Mouse (Mus musculus): ENCODE measurements around the gene C130026I21Rik. TPM values are rescaled to one million over a fixed set of nuclear protein-coding genes. Genes with fewer than 3 reads are reported as not detected.
"Not testable (repeated sequence)": the region's sequence is repeated elsewhere in the genome, so short reads cannot be mapped to it uniquely, and the experiment has no call there.

The C130026I21Rik gene
- polyA plus RNA-seq, 1 experiment from 2014 or later = 0.41 TPM

DNA sequence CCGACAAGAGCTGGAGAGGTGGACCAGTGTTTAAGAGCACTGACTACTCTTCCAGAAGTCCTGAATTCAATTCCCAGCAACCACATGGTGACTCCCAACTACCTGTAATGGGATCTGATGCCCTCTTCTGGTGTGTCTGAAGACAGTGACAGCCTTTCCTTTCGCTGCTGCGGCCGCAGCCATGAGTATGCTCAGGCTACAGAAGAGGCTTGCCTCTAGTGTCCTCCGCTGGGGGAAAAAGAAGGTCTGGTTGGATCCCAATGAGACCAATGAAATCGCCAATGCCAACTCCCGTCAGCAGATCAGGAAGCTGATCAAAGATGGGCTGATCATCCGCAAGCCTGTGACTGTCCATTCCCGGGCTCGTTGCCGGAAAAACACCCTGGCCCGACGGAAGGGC, 258.4 kb downstream of the C130026I21Rik start:
- not testable (repeated sequence) for H3K36me3 ChIP-seq (replicated peaks); H3K9me3 ChIP-seq (replicated peaks); H3K27me3 ChIP-seq; ATAC-seq (ENCODE audit: insufficient read depth); H3K27ac ChIP-seq (replicated peaks); H3K4me3 ChIP-seq (replicated peaks); H3K4me1 ChIP-seq (replicated peaks); H3K4me2 ChIP-seq; H3K9ac ChIP-seq
- 80% methylated on average over 13 of the region's 13 CpGs for WGBS (ENCODE audit: insufficient replicate concordance)

DNA sequence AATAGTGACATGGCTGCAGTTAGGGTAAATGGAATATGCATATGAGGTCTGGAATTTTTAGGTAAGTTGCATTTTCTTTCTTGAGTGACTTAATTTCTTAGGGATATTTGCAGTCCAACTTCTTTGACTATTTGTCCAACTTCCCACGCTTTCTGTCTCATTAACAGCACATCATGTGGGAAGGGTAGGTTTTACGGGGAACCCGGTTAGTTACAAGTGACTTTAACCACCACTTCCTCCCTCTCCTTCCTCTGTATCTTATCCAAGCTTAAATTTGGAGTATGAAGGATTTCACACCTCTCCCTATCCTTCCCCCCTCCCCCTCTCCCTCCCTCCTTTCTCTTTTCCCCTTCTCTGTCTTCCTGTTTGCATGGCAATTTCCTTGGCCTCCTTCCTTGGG, 259.4 kb downstream of the C130026I21Rik start:
- not testable (repeated sequence) for H3K27ac ChIP-seq (replicated peaks); H3K9ac ChIP-seq; H3K4me2 ChIP-seq; ATAC-seq (ENCODE audit: insufficient read depth); H3K4me3 ChIP-seq (replicated peaks); H3K4me1 ChIP-seq (replicated peaks); H3K9me3 ChIP-seq (replicated peaks); H3K27me3 ChIP-seq; H3K36me3 ChIP-seq (replicated peaks)
- 63% methylated on average over 3 of the region's 3 CpGs for WGBS (ENCODE audit: insufficient replicate concordance)

DNA sequence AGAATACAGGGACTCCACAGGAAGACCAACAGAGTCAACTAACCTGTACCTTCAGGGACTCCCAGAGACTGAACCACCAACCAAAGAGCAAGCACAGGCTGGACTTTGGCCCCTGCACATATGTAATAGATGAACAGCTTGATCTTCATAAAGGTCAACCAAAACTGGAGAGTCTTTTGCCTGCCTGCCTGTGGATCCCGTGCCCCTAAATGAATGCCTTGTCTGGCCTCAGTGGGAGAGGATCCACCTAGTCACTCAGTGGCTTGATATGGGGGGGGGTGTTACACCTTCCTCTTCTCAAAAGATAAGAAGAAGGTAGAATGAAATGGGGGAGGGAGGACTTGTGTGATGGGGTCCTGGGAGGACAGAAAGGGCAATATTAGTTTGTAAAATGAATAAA, 262.6 kb downstream of the C130026I21Rik start:
- H3K9me3 ChIP-seq (replicated peaks); H3K27me3 ChIP-seq; H3K4me2 ChIP-seq; H3K4me3 ChIP-seq (replicated peaks); H3K9ac ChIP-seq; ATAC-seq (ENCODE audit: insufficient read depth); H3K27ac ChIP-seq (replicated peaks); H3K36me3 ChIP-seq (replicated peaks); H3K4me1 ChIP-seq (replicated peaks): not testable (repeated sequence)
- 43% methylated on average over 1 of the region's 1 CpGs for WGBS (ENCODE audit: insufficient replicate concordance)

DNA sequence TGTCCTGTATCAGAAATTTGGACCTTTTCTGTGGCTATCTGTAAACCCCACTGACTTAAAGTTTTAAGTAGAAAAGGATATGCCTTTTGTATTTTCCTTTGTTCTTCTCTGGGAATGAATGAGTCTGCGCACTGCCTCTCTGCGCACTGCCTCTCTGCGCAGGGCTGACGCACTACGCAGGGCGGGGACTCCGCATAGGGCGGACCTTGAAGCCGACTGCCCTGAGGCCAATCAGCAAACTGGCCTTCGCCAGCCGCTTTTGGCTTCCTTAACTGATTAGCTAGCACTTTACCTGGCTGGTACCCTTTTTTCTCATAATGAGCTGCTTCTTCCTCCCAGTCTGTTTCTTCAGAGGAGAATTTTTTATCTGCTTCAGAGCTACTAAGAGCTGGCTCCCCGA, 271.1 kb downstream of the C130026I21Rik start:
- not testable (repeated sequence) for H3K4me3 ChIP-seq (replicated peaks); H3K27me3 ChIP-seq; H3K36me3 ChIP-seq (replicated peaks); H3K27ac ChIP-seq (replicated peaks); H3K9me3 ChIP-seq (replicated peaks); H3K4me1 ChIP-seq (replicated peaks); H3K4me2 ChIP-seq; ATAC-seq (ENCODE audit: insufficient read depth); H3K9ac ChIP-seq
- WGBS (ENCODE audit: insufficient replicate concordance) = 78% methylated on average over 8 of the region's 12 CpGs

DNA sequence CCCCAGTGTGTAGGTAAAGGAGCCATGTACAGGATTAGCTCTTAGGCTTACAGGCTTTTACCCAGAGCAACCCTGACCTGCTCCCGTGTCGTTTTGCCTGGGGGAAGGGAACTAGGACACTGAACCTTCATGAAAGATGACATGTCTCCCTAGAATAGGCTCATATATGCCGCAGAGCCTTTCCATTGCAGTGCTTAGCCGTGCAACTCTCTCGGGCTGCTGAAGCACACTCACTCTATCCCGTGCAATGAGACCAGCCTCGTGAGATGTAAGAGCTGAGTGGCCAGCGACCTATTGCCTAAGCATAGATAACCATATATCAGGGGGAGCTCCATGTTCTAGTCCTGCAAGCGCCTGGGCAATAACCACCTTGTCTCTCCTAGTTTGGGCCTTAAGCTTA, 274.1 kb downstream of the C130026I21Rik start:
- not testable (repeated sequence) for H3K4me3 ChIP-seq (replicated peaks); H3K27me3 ChIP-seq; H3K27ac ChIP-seq (replicated peaks); H3K9ac ChIP-seq; H3K4me2 ChIP-seq; ATAC-seq (ENCODE audit: insufficient read depth); H3K36me3 ChIP-seq (replicated peaks); H3K4me1 ChIP-seq (replicated peaks); H3K9me3 ChIP-seq (replicated peaks)
- 79% methylated on average over 7 of the region's 9 CpGs for WGBS (ENCODE audit: insufficient replicate concordance)

DNA sequence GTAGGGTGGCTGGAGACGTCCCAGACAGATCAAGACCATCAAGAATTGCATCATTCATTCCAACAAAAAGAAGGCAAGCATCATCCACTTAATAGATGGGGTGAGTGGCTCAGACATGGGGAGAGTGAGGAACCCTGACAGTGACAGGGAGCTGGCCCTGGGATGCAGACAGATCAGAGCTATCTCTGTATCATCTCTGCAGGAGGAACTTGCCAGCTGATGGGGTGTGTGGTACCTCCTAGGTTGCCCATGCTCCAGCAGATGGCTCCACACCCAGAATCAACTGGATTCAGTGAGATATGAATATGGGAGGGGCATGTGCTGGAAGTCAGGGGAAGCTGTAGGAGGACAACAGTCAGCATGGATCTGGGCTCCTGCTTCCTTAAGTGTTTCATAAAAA, 275.9 kb downstream of the C130026I21Rik start:
- not testable (repeated sequence) for H3K36me3 ChIP-seq (replicated peaks); H3K4me2 ChIP-seq; H3K4me1 ChIP-seq (replicated peaks); H3K27ac ChIP-seq (replicated peaks); H3K4me3 ChIP-seq (replicated peaks); H3K27me3 ChIP-seq; ATAC-seq (ENCODE audit: insufficient read depth); H3K9ac ChIP-seq; H3K9me3 ChIP-seq (replicated peaks)
- WGBS (ENCODE audit: insufficient replicate concordance) = no CpG with 5 or more reads among the region's 1 CpGs

DNA sequence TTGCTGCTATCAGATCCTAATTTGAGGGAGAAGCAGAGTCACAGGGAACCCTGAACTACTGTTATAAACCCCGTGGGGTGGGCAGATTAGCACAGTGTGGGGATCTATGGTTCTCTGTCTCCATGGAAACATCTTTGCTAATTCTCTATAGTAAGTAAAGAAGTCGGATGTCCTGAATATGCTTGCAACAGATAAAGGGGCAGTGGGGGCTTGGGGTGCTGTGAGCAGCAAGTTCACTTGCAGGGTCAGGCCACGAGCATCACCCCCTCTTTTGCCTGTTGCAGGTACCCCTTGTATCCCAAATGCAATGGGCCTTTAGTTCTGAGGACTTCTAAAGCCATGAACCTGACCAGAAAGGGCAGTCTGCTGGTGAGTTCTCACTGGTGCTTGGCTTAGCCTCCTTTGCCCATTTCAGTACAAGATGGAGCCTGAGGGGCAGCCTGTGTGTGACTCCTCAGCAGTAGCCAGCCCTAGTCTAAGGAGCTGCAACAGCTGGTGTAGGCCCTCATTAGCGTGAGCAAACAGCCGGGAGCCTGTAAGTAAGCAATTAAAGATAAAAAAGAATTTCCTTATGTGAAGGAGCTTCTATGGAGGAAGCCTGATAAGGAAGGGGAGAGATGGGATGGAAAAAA, 276.6 kb downstream of the C130026I21Rik start:
- H3K27me3 ChIP-seq; H3K4me2 ChIP-seq; H3K4me1 ChIP-seq (replicated peaks); H3K27ac ChIP-seq (replicated peaks); H3K36me3 ChIP-seq (replicated peaks); H3K4me3 ChIP-seq (replicated peaks); H3K9ac ChIP-seq; H3K9me3 ChIP-seq (replicated peaks): not testable (repeated sequence)
- ATAC-seq (ENCODE audit: insufficient read depth) = 0 out of 2 replicates have a peak, but pooled peaks have one; percentile 22
- WGBS (ENCODE audit: insufficient replicate concordance) = 23% methylated on average over 2 of the region's 5 CpGs

DNA sequence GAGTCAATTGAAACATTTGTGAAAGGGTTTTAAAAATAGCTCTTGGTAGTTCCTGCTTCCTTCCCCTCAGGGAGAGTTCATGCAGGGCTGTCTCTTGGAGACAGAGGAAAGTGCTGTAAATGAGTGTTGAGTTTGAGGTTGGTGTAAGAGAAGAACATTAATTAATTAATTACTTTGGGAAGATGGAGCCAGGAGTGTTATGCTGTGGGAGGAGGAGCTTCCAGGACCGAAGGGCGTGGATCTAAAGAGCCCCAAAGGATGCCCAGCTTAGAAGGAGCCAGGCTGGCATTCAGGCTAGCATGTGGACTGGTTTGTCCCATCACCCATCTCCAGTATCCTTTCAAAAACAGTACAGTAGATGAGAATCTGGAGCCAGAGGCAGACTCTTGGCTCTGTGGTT, 277.1 kb downstream of the C130026I21Rik start:
- not testable (repeated sequence) for H3K36me3 ChIP-seq (replicated peaks); ATAC-seq (ENCODE audit: insufficient read depth); H3K4me3 ChIP-seq (replicated peaks); H3K27me3 ChIP-seq; H3K4me2 ChIP-seq; H3K9me3 ChIP-seq (replicated peaks); H3K4me1 ChIP-seq (replicated peaks); H3K9ac ChIP-seq; H3K27ac ChIP-seq (replicated peaks)
- no CpG with 5 or more reads among the region's 2 CpGs for WGBS (ENCODE audit: insufficient replicate concordance)

DNA sequence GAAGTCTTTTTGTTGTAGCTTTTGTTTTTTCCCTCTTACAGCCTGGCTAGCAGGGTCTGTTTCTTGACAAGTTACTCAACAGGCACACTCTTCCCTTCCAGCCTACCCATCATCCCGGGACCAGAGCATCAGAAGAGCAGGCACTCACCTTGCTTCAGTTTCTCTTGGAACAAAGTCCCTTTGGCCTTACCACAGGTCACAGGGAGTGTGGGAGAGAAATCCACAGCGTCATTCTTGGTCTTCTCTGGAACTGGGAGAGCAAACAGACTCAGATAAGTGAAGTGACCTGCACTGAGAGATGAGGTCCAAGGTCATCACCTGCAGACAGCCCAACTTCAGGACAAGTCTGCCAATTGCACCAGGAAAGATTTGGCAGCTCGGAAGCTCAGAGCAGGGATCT, 277.5 kb downstream of the C130026I21Rik start:
- H3K27me3 ChIP-seq; ATAC-seq (ENCODE audit: insufficient read depth); H3K9ac ChIP-seq; H3K36me3 ChIP-seq (replicated peaks); H3K4me2 ChIP-seq; H3K4me1 ChIP-seq (replicated peaks); H3K9me3 ChIP-seq (replicated peaks); H3K4me3 ChIP-seq (replicated peaks); H3K27ac ChIP-seq (replicated peaks): not testable (repeated sequence)
- no CpG with 5 or more reads among the region's 3 CpGs for WGBS (ENCODE audit: insufficient replicate concordance)

DNA sequence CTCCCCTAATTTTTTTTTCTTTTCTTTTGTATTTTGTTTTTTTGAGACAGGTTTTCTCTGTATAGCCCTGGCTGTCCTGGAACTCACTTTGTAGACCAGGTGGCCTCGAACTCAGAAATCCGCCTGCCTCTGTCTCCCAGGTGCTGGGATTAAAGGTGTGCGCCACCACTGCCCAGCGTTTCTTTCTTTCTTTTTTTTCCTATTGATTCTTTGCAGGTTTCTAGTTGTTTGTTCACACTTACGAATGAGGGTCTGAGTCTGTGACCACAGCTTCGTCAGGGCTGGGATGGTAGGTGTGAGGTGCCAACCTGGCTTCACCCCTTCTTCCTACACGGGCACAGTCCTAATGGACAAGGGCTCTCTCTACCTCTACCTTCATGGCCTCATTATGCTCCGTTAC, 281.3 kb downstream of the C130026I21Rik start:
- H3K9ac ChIP-seq; H3K4me2 ChIP-seq; H3K9me3 ChIP-seq (replicated peaks); ATAC-seq (ENCODE audit: insufficient read depth); H3K4me3 ChIP-seq (replicated peaks); H3K36me3 ChIP-seq (replicated peaks); H3K4me1 ChIP-seq (replicated peaks); H3K27me3 ChIP-seq; H3K27ac ChIP-seq (replicated peaks): not testable (repeated sequence)
- 65% methylated on average over 7 of the region's 8 CpGs for WGBS (ENCODE audit: insufficient replicate concordance)

DNA sequence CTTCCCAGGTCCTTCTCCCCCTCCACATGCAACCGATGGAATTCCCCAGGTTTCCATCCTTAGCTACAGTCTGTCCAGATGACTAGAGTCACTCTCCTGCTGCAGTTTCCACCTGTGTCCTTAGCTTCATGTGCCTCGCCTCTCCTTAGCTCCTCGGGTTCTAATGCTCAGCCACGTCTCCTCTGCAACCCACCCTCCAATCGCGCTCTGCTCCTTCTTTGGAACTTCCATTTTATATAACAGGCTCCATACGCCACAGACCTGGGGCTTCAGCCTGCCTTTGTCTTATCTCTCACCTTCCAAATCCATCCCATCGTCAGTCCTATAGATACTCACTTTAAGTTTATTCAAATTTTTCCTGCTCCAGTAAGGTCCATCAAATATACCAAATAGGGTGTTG, 282.6 kb downstream of the C130026I21Rik start:
- ATAC-seq (ENCODE audit: insufficient read depth); H3K4me3 ChIP-seq (replicated peaks); H3K36me3 ChIP-seq (replicated peaks); H3K4me1 ChIP-seq (replicated peaks); H3K9ac ChIP-seq; H3K27ac ChIP-seq (replicated peaks); H3K27me3 ChIP-seq; H3K9me3 ChIP-seq (replicated peaks); H3K4me2 ChIP-seq: not testable (repeated sequence)
- WGBS (ENCODE audit: insufficient replicate concordance) = 55% methylated on average over 7 of the region's 8 CpGs

DNA sequence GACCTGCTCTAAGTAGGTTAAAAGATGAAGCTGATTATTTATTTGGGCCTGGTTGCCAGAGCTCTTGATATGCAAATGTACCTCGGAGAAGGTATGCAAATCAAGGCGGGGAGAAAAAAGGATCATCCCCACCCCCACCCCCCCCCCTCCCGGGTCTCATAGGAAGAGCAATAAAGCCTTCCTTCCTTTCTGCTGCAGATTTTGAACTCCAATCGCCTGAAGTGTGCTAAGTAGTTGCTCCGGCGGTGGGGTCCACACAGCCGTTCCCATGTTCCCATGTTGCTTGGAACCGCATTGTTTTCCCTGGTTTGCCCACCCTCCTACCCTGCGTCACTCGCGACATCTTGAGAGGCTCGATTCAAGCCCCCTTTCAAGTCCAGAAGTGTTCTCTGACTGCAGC, 308.6 kb downstream of the C130026I21Rik start:
- not testable (repeated sequence) for ATAC-seq (ENCODE audit: insufficient read depth); H3K9ac ChIP-seq; H3K4me3 ChIP-seq (replicated peaks); H3K27me3 ChIP-seq; H3K27ac ChIP-seq (replicated peaks); H3K36me3 ChIP-seq (replicated peaks); H3K4me1 ChIP-seq (replicated peaks); H3K9me3 ChIP-seq (replicated peaks); H3K4me2 ChIP-seq
- 10% methylated on average over 12 of the region's 12 CpGs for WGBS (ENCODE audit: insufficient replicate concordance)

Measured in liver, embryonic 15.5 days (tissue).